Mouse (Mus musculus): ENCODE measurements at regions not wholly inside any gene's neighbourhood (a gene's known extent, or its start where the extent isn't known, plus 50 kb on each side); places are given as distances from the start of the nearest gene placed in this dataset.

GRCm38 (mm10) chr1:47097084-47097996 lies 204.7 kb upstream of the Slc39a10 start:
- DNase-seq (ENCODE audit: extremely low spot score in 1 of 2, low spot score in 1 of 2) = no peak

DNA sequence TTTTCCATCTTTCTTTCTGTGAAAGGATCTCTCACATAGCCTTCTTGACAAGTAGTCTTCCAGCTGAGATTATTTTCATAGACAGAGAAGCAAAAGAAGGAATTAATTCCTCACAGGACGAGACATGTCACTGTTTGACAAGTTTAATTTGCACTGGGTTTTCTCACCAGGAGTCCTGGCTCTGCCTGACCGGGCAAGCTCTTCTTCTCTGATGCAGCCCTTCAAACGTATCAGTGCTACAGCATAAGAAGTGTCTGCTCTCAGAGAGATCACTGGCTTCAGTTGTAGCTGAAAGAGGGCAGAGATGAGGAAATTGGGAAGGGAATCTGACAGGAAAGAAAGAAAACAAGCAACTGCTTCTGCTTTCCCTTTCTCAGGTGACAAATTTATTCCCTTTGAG lies 201.8 kb upstream of the Slc39a10 start:
- DNase-seq (ENCODE audit: extremely low spot score in 1 of 2, low spot score in 1 of 2) = no peak

- no peak for DNase-seq (ENCODE audit: extremely low spot score in 1 of 2, low spot score in 1 of 2)
Measured at GRCm38 (mm10) chr1:47093289-47093947, 200.8 kb upstream of the Slc39a10 start.

- DNase-seq (ENCODE audit: extremely low spot score in 1 of 2, low spot score in 1 of 2) = no peak
Measured at GRCm38 (mm10) chr1:47076423-47076822, 183.8 kb upstream of the Slc39a10 start.

GRCm38 (mm10) chr1:47058149-47058548 lies 165.5 kb upstream of the Slc39a10 start:
- DNase-seq (ENCODE audit: extremely low spot score in 1 of 2, low spot score in 1 of 2) = no peak

- DNase-seq (ENCODE audit: extremely low spot score in 1 of 2, low spot score in 1 of 2) = no peak
Measured at GRCm38 (mm10) chr1:47057344-47057743, 164.7 kb upstream of the Slc39a10 start.

GRCm38 (mm10) chr1:47051109-47051508 lies 158.5 kb upstream of the Slc39a10 start:
- no peak for DNase-seq (ENCODE audit: extremely low spot score in 1 of 2, low spot score in 1 of 2)

GRCm38 (mm10) chr1:47050492-47050891 lies 157.8 kb upstream of the Slc39a10 start:
- no peak for DNase-seq (ENCODE audit: extremely low spot score in 1 of 2, low spot score in 1 of 2)

DNA sequence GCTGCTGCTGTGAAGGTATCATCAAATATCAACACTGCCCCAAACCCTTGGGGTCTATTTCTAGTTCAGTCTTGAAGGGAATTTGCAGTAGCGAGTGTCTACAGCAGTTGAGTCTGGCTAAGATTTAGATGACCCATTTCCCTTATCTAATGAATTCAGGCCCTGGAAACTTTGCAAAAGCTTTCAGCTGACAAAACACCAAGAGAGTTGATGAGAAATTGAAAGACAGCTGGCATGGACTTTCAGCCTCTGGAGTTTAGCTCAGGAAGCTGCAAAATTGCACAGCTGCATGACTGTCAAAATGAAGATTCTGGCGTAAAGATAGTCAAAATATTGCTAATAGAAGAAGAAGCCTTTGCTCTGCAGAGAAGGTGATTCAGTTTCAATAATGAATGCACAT lies 144.9 kb upstream of the Slc39a10 start:
- no peak for DNase-seq (ENCODE audit: extremely low spot score in 1 of 2, low spot score in 1 of 2)

DNA sequence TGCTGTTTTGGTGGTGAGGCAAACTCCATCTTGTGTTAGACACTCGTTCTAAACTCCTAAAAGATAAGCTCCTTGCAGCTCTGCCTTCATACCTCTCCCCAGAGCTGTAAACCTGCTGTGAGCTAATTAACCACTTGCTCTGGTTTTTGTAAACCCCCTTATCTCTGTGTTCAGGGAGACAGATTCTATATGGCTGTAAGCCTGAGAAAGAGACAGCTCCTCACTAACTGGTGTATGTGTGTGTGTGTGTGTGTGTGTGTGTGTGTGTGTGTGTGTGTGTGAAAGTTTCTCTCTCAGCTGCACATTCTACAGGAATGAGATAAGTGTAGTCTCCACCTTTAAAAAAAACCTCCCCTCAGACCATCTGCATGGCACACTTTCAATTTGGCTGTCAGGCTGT lies 126.7 kb upstream of the Slc39a10 start:
- DNase-seq (ENCODE audit: extremely low spot score in 1 of 2, low spot score in 1 of 2) = no peak

DNA sequence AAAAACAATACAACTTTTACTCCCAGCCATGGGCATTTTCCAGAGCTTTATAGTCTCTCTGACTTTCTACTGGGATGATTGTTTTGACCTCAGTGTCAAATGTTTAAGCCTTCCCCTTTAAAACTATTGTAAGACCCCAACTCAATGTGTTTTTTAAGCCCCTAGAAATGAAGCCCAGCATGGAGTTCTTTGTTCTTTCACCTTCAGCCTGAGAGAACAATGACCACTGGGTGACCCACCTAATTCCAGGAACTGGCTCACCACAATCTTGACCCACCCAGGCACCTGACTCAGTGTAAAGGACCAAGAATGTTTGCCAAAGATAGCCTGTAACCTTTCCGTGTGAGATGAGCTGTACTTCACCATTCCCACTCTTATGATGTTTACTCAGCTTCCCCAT lies 121.9 kb upstream of the Slc39a10 start:
- no peak for DNase-seq (ENCODE audit: extremely low spot score in 1 of 2, low spot score in 1 of 2)

GRCm38 (mm10) chr1:47003746-47004145 lies 111.1 kb upstream of the Slc39a10 start:
- no peak for DNase-seq (ENCODE audit: extremely low spot score in 1 of 2, low spot score in 1 of 2)

DNA sequence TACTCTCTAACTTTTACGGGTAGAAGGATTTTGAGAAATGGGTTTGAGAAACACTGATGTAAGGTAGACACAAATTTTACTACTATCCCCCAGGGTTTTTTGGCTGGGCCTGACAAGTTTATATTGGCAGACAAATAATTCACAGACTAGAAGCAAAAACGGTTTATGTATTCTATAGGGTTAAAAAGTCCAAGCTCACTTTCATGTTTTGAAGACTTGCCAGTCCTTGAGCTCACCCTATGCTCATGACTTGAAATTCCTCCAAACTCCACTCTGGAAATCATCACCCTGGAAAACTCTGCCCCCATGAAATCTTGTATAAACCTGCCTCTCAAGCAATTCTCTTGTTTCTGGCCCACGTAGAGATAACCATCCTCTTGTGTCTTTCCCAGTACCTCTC lies 106.7 kb upstream of the Slc39a10 start:
- DNase-seq (ENCODE audit: extremely low spot score in 1 of 2, low spot score in 1 of 2) = no peak

- DNase-seq (ENCODE audit: extremely low spot score in 1 of 2, low spot score in 1 of 2) = no peak
Measured at GRCm38 (mm10) chr1:46985978-46986377, 93.3 kb upstream of the Slc39a10 start.

GRCm38 (mm10) chr1:46983093-46983492 lies 90.4 kb upstream of the Slc39a10 start:
- no peak for DNase-seq (ENCODE audit: extremely low spot score in 1 of 2, low spot score in 1 of 2)

GRCm38 (mm10) chr1:46970470-46970869 lies 77.8 kb upstream of the Slc39a10 start:
- DNase-seq (ENCODE audit: extremely low spot score in 1 of 2, low spot score in 1 of 2) = peak in 1 of 2 experiments; percentile 76

DNA sequence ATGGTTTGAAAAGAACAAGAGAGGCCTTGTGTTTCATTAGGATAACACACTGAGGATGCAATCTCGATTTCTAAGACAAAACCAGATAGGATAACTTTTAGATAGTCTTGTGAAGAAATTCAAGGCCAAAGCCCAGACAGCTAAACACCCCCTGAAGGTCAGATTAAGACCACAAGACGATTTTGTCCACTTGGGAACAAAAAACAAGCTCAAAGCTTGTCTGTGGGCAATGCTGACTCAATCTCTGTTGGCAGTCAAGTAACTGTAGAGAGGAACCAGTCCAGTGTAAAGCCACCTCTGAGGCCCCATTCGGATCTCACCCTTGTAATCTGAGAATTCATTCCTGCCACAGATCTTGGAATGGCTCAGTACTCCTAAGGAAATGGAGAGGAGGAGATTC lies 75.7 kb upstream of the Slc39a10 start:
- no peak for DNase-seq (ENCODE audit: extremely low spot score in 1 of 2, low spot score in 1 of 2)

- DNase-seq (ENCODE audit: extremely low spot score in 1 of 2, low spot score in 1 of 2) = no peak
Measured at GRCm38 (mm10) chr1:46966917-46967266, 74.2 kb upstream of the Slc39a10 start.

DNA sequence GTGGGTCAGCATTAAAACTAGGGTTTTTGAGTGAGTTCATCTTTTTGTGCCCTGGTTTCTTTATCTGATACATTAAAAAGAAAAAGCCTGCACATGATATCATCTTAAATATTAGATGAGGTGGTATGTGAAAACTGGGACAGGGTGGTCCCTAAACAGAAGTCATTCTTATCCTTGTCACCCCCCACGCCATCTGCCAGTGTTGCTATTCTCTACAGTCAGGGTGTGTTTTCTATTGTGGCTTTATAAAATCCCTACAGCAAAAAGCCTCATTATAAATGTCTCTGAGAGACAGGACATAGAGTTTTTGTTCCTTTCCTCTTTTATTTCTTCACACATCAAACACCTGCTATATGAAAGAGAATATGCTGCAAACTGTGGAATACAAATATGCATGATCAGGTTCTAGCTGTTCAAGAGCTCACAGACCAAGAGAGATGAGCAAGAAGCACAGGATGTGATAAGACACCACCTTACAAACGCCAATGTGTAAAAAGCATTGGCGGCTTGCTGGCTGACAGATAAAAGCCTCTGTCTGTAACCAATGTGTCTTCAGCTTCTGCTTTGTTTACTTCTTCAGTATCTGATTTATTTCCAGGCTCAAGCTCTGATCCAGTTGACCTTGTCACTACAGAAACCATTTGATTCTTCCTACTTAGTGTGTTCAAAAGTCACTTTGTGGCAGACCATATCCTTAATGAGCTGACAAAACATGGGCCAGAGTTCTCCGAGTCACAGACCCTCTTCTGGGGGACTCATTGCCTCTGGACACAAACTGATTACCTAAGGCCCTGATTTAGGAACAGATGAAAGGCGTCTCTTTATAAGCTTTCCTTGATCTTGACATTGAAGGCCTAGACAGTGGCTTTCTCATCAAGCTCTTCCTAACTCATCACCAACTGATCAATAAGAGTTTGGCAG lies 73.6 kb upstream of the Slc39a10 start:
- no peak for DNase-seq (ENCODE audit: extremely low spot score in 1 of 2, low spot score in 1 of 2)

DNA sequence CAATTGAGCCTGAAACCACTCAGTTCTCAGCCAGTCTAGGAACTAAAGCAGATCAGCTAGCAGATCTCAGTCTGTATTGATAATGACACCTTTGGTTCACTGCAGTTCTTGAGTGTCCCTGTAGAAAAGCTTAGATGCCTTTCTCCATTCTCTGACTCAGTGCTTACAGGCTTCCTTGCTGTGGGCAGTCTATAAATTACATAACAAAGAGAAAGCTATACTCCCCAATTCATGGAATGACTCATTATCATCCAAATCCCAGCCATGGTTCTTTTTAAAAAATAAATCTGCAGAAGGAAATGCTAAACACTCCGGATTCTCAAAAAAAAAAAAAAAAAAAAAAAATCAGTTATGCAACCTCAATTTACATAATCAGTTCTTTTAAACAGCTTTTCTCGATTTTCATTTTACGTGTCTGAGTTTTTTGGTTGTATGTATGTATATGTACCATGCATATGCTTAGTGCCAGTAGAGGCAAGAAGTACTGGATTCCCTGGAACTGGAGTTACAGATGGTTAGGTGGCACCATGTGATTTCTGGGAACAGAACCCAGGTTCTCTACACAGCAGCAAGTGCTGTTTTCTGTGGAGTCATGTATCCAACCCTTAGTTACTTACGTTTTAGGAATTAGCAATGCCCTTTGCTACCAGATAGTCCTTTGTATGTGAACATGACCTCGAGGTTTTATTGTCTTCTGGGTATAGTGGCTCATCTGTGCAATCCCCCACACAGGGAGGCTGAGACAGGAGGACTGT lies 71.5 kb upstream of the Slc39a10 start:
- DNase-seq (ENCODE audit: extremely low spot score in 1 of 2, low spot score in 1 of 2) = no peak
